Mouse (Mus musculus): ENCODE results near the gene Kcnv2. TPM values are rescaled to one million over a fixed set of nuclear protein-coding genes. Genes with fewer than 3 reads are reported as not detected.

The Kcnv2 gene
- 0.07 and 0.12 TPM in 2 replicates for polyA plus RNA-seq (2015; fragmentation: Nextera tagmentation; extraction: Ambion mirVana)

- ATAC-seq (ENCODE audit: low FRiP score, low read depth) = no peak
- no peaks in the 10 kb centered on the region for H3K36me3 ChIP-seq
- no peak within 1 kb of the TSS for H3K9ac ChIP-seq
- no peak within 1 kb of the TSS for H3K4me3 ChIP-seq
- H3K27me3 ChIP-seq = no peaks in the 10 kb centered on the region
- no peak within 1 kb of the TSS for H3K4me2 ChIP-seq
- no peak within 1 kb of the TSS for H3K27ac ChIP-seq (replicated peaks)
- no peaks in the 10 kb centered on the region for H3K4me1 ChIP-seq (replicated peaks)
- no peaks in the 10 kb centered on the region for H3K9me3 ChIP-seq
- 70% methylated on average over 5 of the region's 5 CpGs for WGBS
Observed at GRCm38 (mm10) chr19:27322281-27322680, at the start of gene Kcnv2. Kcnv2 (plus strand) TSS chr19:27322588.

DNA sequence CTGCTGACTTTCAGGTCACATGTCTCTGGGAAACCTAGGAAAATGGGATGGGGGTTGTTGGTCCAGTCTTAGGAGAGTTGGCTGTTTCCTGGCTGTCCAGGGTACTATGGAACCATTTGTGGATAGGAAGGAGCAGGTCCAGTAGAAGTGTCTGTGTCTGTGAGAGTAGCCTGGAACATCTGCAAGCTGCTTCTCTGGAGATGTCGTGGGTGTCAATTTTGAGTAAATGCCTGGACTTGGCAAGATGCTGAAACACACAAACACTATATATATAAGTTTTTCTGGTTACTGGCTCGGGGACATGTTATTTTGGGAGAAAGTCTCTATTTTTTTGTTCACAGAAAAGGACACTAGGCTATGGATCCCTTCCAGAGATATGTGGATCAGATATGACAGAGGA is 49.0 kb upstream of the Kcnv2 start:
- no peaks in the 10 kb centered on the region for H3K27me3 ChIP-seq
- no peaks in the 10 kb centered on the region for H3K36me3 ChIP-seq
- H3K4me1 ChIP-seq (replicated peaks) = no peaks in the 10 kb centered on the region
- H3K9me3 ChIP-seq = no peaks in the 10 kb centered on the region
- ATAC-seq (ENCODE audit: low FRiP score, low read depth) = no peak
- H3K9ac ChIP-seq = no peak overlapping the region
- 84% methylated on average over 2 of the region's 2 CpGs for WGBS
- H3K27ac ChIP-seq (replicated peaks) = no peak overlapping the region
- H3K4me3 ChIP-seq = no peak overlapping the region
- no peak overlapping the region for H3K4me2 ChIP-seq

- Histone ChIP-seq H3K27me3 (no peaks in the 10 kb centered on the region), H3K9ac (no peak overlapping the region), H3K4me3 (no peak overlapping the region), H3K4me1 (replicated peaks) (no peaks in the 10 kb centered on the region), H3K9me3 (no peaks in the 10 kb centered on the region), H3K36me3 (no peaks in the 10 kb centered on the region), H3K27ac (replicated peaks) (no peak overlapping the region), H3K4me2 (no peak overlapping the region)
- 100% methylated on average over 1 of the region's 1 CpGs for WGBS
- ATAC-seq (ENCODE audit: low FRiP score, low read depth) = no peak
Observed at GRCm38 (mm10) chr19:27274382-27274781, 48.0 kb upstream of the Kcnv2 start.

DNA sequence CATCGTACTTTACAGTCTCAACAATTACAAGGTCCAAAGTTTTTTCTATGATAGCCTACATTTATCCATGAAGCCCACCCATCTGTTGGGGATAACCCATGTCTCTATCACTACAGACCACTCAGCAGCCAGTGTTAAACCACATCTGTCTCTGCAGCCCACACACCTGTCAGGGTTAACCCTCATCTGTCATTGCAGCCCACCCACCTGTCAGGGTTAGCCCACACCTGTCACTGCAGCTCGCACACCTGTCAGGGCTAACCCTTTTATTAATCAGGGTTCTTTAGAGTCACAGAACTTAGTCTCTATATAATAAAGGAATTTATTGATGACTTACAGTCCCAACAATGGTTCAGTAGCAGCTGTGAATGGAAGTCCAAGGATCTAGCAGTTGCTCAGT is 43.2 kb upstream of the Kcnv2 start:
- no peak for ATAC-seq (ENCODE audit: low FRiP score, low read depth)
- Histone ChIP-seq H3K4me1 (replicated peaks) (no peaks in the 10 kb centered on the region), H3K4me3 (no peak overlapping the region), H3K4me2 (no peak overlapping the region), H3K9me3 (no peaks in the 10 kb centered on the region), H3K27me3 (no peaks in the 10 kb centered on the region), H3K36me3 (no peaks in the 10 kb centered on the region), H3K27ac (replicated peaks) (no peak overlapping the region), H3K9ac (no peak overlapping the region)
- WGBS = 95% methylated on average over 2 of the region's 2 CpGs

DNA sequence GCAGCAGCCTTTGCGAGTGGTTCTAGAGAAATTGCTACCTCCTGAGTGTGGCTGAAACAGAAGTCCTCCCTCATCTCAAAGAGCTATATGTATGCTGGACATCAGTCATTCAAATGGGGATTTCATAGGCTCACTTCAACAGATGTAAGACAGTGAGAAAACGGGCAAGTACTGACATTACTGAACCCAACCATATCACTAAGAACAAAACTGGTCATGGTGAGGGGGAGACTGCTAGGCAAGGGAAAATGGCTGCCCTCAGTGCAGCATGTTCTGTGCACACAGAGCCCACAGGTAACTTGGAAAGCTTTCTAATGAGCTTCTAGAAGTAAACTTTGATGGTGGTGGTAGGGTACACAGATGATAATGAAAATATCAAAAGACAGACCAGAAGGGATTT is 12.3 kb upstream of the Kcnv2 start:
- H3K27ac ChIP-seq (replicated peaks) = no peak overlapping the region
- no peaks in the 10 kb centered on the region for H3K4me1 ChIP-seq (replicated peaks)
- H3K4me3 ChIP-seq = no peak overlapping the region
- no peaks in the 10 kb centered on the region for H3K36me3 ChIP-seq
- 99% methylated on average over 2 of the region's 2 CpGs for WGBS
- H3K4me2 ChIP-seq = no peak overlapping the region
- no peaks in the 10 kb centered on the region for H3K9me3 ChIP-seq
- no peak for ATAC-seq (ENCODE audit: low FRiP score, low read depth)
- H3K27me3 ChIP-seq = no peaks in the 10 kb centered on the region
- H3K9ac ChIP-seq = no peak overlapping the region

GRCm38 (mm10) chr19:27311311-27311710 is 11.1 kb upstream of the Kcnv2 start:
- Histone ChIP-seq H3K4me3 (no peak overlapping the region), H3K9ac (no peak overlapping the region), H3K4me1 (replicated peaks) (no peaks in the 10 kb centered on the region), H3K36me3 (no peaks in the 10 kb centered on the region), H3K27me3 (no peaks in the 10 kb centered on the region), H3K27ac (replicated peaks) (no peak overlapping the region), H3K4me2 (no peak overlapping the region), H3K9me3 (no peaks in the 10 kb centered on the region)
- no peak for ATAC-seq (ENCODE audit: low FRiP score, low read depth)
- 92% methylated on average over 3 of the region's 3 CpGs for WGBS

DNA sequence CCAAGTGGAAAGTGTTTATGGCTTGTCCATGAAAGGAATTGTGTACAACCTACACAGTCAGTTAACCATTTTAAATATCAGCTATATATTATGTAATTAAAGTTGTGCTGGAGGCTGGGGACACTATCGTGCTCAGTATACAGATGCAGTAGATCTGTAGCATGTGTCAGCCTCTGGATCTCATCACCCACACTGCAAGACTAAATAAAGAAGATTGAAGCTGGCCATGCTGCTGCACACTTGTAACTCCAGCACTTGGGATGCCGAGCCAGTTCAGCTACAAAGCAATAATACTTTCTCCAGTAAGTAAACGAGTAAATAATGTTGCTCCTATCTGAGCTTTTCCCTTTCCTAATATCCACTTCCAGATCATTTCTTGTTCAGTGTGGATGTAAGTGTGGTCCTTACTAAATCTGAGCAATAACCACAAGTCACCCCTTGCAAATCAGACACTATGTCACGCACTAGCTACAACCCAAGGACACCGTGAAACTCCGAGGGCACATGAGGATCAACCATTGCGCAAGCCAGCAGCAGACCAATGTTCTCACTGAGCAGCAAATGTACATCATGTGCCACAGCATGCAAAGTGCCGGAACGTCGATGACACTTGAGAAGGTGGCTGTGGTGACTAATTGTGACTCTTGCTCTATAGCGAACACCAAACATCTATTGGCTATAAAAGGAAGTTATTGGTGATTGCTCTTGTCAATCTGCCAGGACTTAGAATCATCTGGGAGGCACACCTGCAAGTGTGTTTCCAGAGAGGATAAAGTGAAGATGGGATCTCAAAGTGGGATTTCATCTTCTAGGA is 9.9 kb upstream of the Kcnv2 start:
- no peaks in the 10 kb centered on the region for H3K36me3 ChIP-seq
- H3K9me3 ChIP-seq = no peaks in the 10 kb centered on the region
- H3K27ac ChIP-seq (replicated peaks) = no peak overlapping the region
- no peaks in the 10 kb centered on the region for H3K27me3 ChIP-seq
- H3K4me1 ChIP-seq (replicated peaks) = no peaks in the 10 kb centered on the region
- 90% methylated on average over 11 of the region's 11 CpGs for WGBS
- no peak overlapping the region for H3K4me2 ChIP-seq
- H3K4me3 ChIP-seq = no peak overlapping the region
- ATAC-seq (ENCODE audit: low FRiP score, low read depth) = no peak
- no peak overlapping the region for H3K9ac ChIP-seq

- H3K4me2 ChIP-seq = no peak overlapping the region
- no peaks in the 10 kb centered on the region for H3K4me1 ChIP-seq (replicated peaks)
- H3K36me3 ChIP-seq = no peaks in the 10 kb centered on the region
- H3K9ac ChIP-seq = no peak overlapping the region
- H3K4me3 ChIP-seq = no peak overlapping the region
- WGBS = 67% methylated on average over 3 of the region's 3 CpGs
- ATAC-seq (ENCODE audit: low FRiP score, low read depth) = no peak
- H3K27ac ChIP-seq (replicated peaks) = no peak overlapping the region
- no peaks in the 10 kb centered on the region for H3K9me3 ChIP-seq
- H3K27me3 ChIP-seq = no peaks in the 10 kb centered on the region
Observed at GRCm38 (mm10) chr19:27313080-27313413, 9.3 kb upstream of the Kcnv2 start.

GRCm38 (mm10) chr19:27316313-27317258 is 5.8 kb upstream of the Kcnv2 start:
- Histone ChIP-seq H3K27me3 (no peaks in the 10 kb centered on the region), H3K36me3 (no peaks in the 10 kb centered on the region), H3K9me3 (no peaks in the 10 kb centered on the region), H3K4me2 (no peak overlapping the region), H3K27ac (replicated peaks) (no peak overlapping the region), H3K4me3 (no peak overlapping the region), H3K9ac (no peak overlapping the region), H3K4me1 (replicated peaks) (no peaks in the 10 kb centered on the region)
- 86% methylated on average over 10 of the region's 10 CpGs for WGBS
- ATAC-seq (ENCODE audit: low FRiP score, low read depth) = no peak

DNA sequence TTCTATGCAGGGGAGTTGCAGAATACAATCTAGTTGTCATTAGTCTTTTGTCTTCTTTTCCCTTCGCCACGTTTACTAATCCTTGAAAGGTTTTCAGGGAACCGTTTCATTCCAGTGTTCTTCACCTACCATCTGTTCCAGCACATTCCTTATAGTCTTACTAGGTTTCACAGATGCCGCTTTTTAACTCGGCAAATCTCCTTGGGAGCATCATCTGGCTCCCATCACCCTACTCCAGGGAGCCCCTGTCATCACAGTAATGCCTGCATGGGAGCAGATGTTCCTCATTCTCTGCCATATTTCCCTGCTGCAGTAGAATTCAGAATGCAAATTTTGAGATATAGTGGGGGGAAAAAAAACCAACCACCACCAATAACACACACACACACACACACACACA is 5.1 kb upstream of the Kcnv2 start:
- no peaks in the 10 kb centered on the region for H3K9me3 ChIP-seq
- ATAC-seq (ENCODE audit: low FRiP score, low read depth) = no peak
- H3K4me2 ChIP-seq = no peak overlapping the region
- no peaks in the 10 kb centered on the region for H3K36me3 ChIP-seq
- no peaks in the 10 kb centered on the region for H3K4me1 ChIP-seq (replicated peaks)
- 37% methylated on average over 5 of the region's 5 CpGs for WGBS
- H3K4me3 ChIP-seq = no peak overlapping the region
- H3K9ac ChIP-seq = no peak overlapping the region
- no peak overlapping the region for H3K27ac ChIP-seq (replicated peaks)
- no peaks in the 10 kb centered on the region for H3K27me3 ChIP-seq

- H3K27ac ChIP-seq (replicated peaks) = no peak overlapping the region
- H3K4me2 ChIP-seq = no peak overlapping the region
- H3K36me3 ChIP-seq = no peaks in the 10 kb centered on the region
- WGBS = 96% methylated on average over 42 of the region's 42 CpGs
- no peaks in the 10 kb centered on the region for H3K27me3 ChIP-seq
- no peak overlapping the region for H3K9ac ChIP-seq
- no peak for ATAC-seq (ENCODE audit: low FRiP score, low read depth)
- H3K9me3 ChIP-seq = no peaks in the 10 kb centered on the region
- no peak overlapping the region for H3K4me3 ChIP-seq
- H3K4me1 ChIP-seq (replicated peaks) = no peaks in the 10 kb centered on the region
Observed at GRCm38 (mm10) chr19:27322911-27323627, 681 bp downstream of the Kcnv2 start.

DNA sequence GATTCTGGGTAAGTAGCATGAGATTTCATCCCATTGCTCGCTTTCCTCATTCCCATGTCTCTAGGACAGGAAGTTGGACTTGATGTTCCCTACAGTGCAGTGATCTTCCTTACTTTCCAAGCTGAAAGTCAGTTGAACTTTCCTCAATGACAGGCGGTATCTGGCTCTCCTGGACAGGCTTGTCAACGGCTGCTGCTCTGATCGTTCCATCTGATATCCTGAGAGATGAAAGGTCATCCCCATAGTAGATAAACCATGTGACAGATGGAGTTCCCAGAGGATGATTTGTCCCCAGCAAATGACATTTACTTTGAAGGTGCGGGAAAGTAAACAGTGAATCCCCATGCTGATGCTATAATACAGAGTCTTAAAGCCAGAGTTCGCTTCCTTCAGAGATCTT is 3.2 kb downstream of the Kcnv2 start:
- no peaks in the 10 kb centered on the region for H3K4me1 ChIP-seq (replicated peaks)
- WGBS = 83% methylated on average over 6 of the region's 6 CpGs

More for the DNA sequence above, 3.2 kb downstream of the Kcnv2 start:
- Histone ChIP-seq H3K27ac (replicated peaks) (no peak overlapping the region), H3K4me2 (no peak overlapping the region), H3K9me3 (no peaks in the 10 kb centered on the region), H3K9ac (no peak overlapping the region), H3K4me3 (no peak overlapping the region), H3K27me3 (no peaks in the 10 kb centered on the region), H3K36me3 (no peaks in the 10 kb centered on the region)
- no peak for ATAC-seq (ENCODE audit: low FRiP score, low read depth)
